Mouse (Mus musculus) embryo, embryonic 11 days (tissue): ENCODE measurements at regions not wholly inside any gene's neighbourhood (a gene's known extent, or its start where the extent isn't known, plus 50 kb on each side); places are given as distances from the start of the nearest gene placed in this dataset.
"Not testable (repeated sequence)": the region's sequence is repeated elsewhere in the genome, so short reads cannot be mapped to it uniquely, and the experiment has no call there.

ENCODE experiments used
- DNase-seq: peaks from one replicate; pipeline ENCODE4 v3.0.0-alpha.2; 2015

GRCm38 (mm10) chr1:78588036-78588435 is 69.6 kb upstream of the Acsl3 start:
- DNase-seq = no peak

- DNase-seq = not testable (repeated sequence)
These were observed 69.0 kb upstream of the Acsl3 start for GRCm38 (mm10) chr1:78588660-78589059.

- no peak for DNase-seq
These were observed 67.1 kb upstream of the Acsl3 start for GRCm38 (mm10) chr1:78590558-78590957.

GRCm38 (mm10) chr1:78593927-78594641 is 63.5 kb upstream of the Acsl3 start:
- no peak for DNase-seq

GRCm38 (mm10) chr1:78595521-78596139 is 62.0 kb upstream of the Acsl3 start:
- DNase-seq = no peak

GRCm38 (mm10) chr1:78598561-78598960 is 59.1 kb upstream of the Acsl3 start:
- no peak for DNase-seq

GRCm38 (mm10) chr1:78600666-78601065 is 57.0 kb upstream of the Acsl3 start:
- no peak for DNase-seq

GRCm38 (mm10) chr1:78601568-78601967 is 56.1 kb upstream of the Acsl3 start:
- no peak for DNase-seq

GRCm38 (mm10) chr1:78602039-78602438 is 55.6 kb upstream of the Acsl3 start:
- peak; percentile 32 for DNase-seq

GRCm38 (mm10) chr1:78602885-78603284 is 54.7 kb upstream of the Acsl3 start:
- no peak for DNase-seq

- DNase-seq = no peak
These were observed 52.6 kb upstream of the Acsl3 start for GRCm38 (mm10) chr1:78604820-78605550.
